Mouse (Mus musculus): ENCODE results near the gene Proser2. TPM values are rescaled to one million over a fixed set of nuclear protein-coding genes. Genes with fewer than 3 reads are reported as not detected.

Proser2 gene
- polyA plus RNA-seq, 1 experiment from 2014 or later = 23.1 TPM

- Histone ChIP-seq H3K4me3 (replicated peaks) (peak overlapping the region; percentile 71), H3K4me1 (peaks cover 2% of the 10 kb centered on the region; the same call in 1 of the 2 replicates), H3K4me2 (replicated peaks) (peak overlapping the region; percentile 88), H3K9ac (no peak overlapping the region), H3K27me3 (peaks cover 8% of the 10 kb centered on the region; the same call in 1 of the 2 replicates), H3K27ac (replicated peaks) (0 out of 2 replicates have a peak overlapping the region, but pooled peaks have one; percentile 2), H3K36me3 (no peaks in the 10 kb centered on the region), H3K9me3 (replicated peaks) (no peaks in the 10 kb centered on the region)
- WGBS = 73% methylated on average over 11 of the region's 11 CpGs
- ATAC-seq (ENCODE audit: insufficient number of reproducible peaks, low FRiP score, low TSS enrichment, low read depth) = no peak
Observed at GRCm38 (mm10) chr2:6128136-6128805, 1.7 kb downstream of the Proser2 start.

- Histone ChIP-seq H3K27me3 (no peaks in the 10 kb centered on the region), H3K27ac (replicated peaks) (no peak overlapping the region), H3K9me3 (replicated peaks) (no peaks in the 10 kb centered on the region), H3K4me2 (replicated peaks) (no peak overlapping the region), H3K4me3 (replicated peaks) (no peak overlapping the region), H3K9ac (no peak overlapping the region), H3K36me3 (no peaks in the 10 kb centered on the region), H3K4me1 (no peaks in the 10 kb centered on the region)
- WGBS = 81% methylated on average over 7 of the region's 7 CpGs
- ATAC-seq (ENCODE audit: insufficient number of reproducible peaks, low FRiP score, low TSS enrichment, low read depth) = no peak
Observed at GRCm38 (mm10) chr2:6123046-6123445, 7.0 kb downstream of the Proser2 start.

GRCm38 (mm10) chr2:6121091-6121490 is 8.9 kb downstream of the Proser2 start:
- WGBS = 79% methylated on average over 2 of the region's 2 CpGs
- no peaks in the 10 kb centered on the region for H3K9me3 ChIP-seq (replicated peaks)
- no peaks in the 10 kb centered on the region for H3K36me3 ChIP-seq
- H3K4me2 ChIP-seq (replicated peaks) = no peak overlapping the region
- ATAC-seq (ENCODE audit: insufficient number of reproducible peaks, low FRiP score, low TSS enrichment, low read depth) = no peak
- no peak overlapping the region for H3K4me3 ChIP-seq (replicated peaks)
- no peak overlapping the region for H3K9ac ChIP-seq
- no peak overlapping the region for H3K27ac ChIP-seq (replicated peaks)
- no peaks in the 10 kb centered on the region for H3K4me1 ChIP-seq
- H3K27me3 ChIP-seq = no peaks in the 10 kb centered on the region

GRCm38 (mm10) chr2:6118246-6118645 is 11.8 kb downstream of the Proser2 start:
- no peak overlapping the region for H3K27ac ChIP-seq (replicated peaks)
- ATAC-seq (ENCODE audit: insufficient number of reproducible peaks, low FRiP score, low TSS enrichment, low read depth) = peak; percentile 54
- 66% methylated on average over 10 of the region's 10 CpGs for WGBS

GRCm38 (mm10) chr2:6113792-6114191 is 16.2 kb downstream of the Proser2 start:
- Histone ChIP-seq H3K27ac (replicated peaks) (no peak overlapping the region), H3K4me1 (no peaks in the 10 kb centered on the region), H3K36me3 (no peaks in the 10 kb centered on the region), H3K9me3 (replicated peaks) (no peaks in the 10 kb centered on the region), H3K4me2 (replicated peaks) (no peak overlapping the region), H3K4me3 (replicated peaks) (no peak overlapping the region), H3K27me3 (no peaks in the 10 kb centered on the region), H3K9ac (no peak overlapping the region)
- 86% methylated on average over 12 of the region's 12 CpGs for WGBS
- ATAC-seq (ENCODE audit: insufficient number of reproducible peaks, low FRiP score, low TSS enrichment, low read depth) = no peak

More at GRCm38 (mm10) chr2:6118246-6118645, 11.8 kb downstream of the Proser2 start:
- H3K36me3 ChIP-seq = no peaks in the 10 kb centered on the region
- H3K4me2 ChIP-seq (replicated peaks) = no peak overlapping the region
- H3K4me3 ChIP-seq (replicated peaks) = no peak overlapping the region
- no peaks in the 10 kb centered on the region for H3K27me3 ChIP-seq
- no peaks in the 10 kb centered on the region for H3K4me1 ChIP-seq
- no peaks in the 10 kb centered on the region for H3K9me3 ChIP-seq (replicated peaks)
- H3K9ac ChIP-seq = no peak overlapping the region

GRCm38 (mm10) chr2:6112619-6113018 is 17.4 kb downstream of the Proser2 start:
- Histone ChIP-seq H3K9me3 (replicated peaks) (no peaks in the 10 kb centered on the region), H3K27me3 (no peaks in the 10 kb centered on the region), H3K4me1 (no peaks in the 10 kb centered on the region), H3K27ac (replicated peaks) (no peak overlapping the region), H3K9ac (no peak overlapping the region), H3K4me3 (replicated peaks) (no peak overlapping the region), H3K36me3 (no peaks in the 10 kb centered on the region), H3K4me2 (replicated peaks) (no peak overlapping the region)
- no peak for ATAC-seq (ENCODE audit: insufficient number of reproducible peaks, low FRiP score, low TSS enrichment, low read depth)
- WGBS = 78% methylated on average over 4 of the region's 4 CpGs

- Histone ChIP-seq H3K36me3 (0 out of 2 replicates have a peak, but pooled peaks cover 6% of the 10 kb centered on the region), H3K27me3 (peaks cover 8% of the 10 kb centered on the region; the same call in 1 of the 2 replicates), H3K9ac (no peak overlapping the region), H3K4me2 (replicated peaks) (no peak overlapping the region), H3K27ac (replicated peaks) (no peak overlapping the region), H3K4me1 (peaks cover 6% of the 10 kb centered on the region), H3K9me3 (replicated peaks) (no peaks in the 10 kb centered on the region), H3K4me3 (replicated peaks) (no peak overlapping the region)
- 96% methylated on average over 2 of the region's 2 CpGs for WGBS
- ATAC-seq (ENCODE audit: insufficient number of reproducible peaks, low FRiP score, low TSS enrichment, low read depth) = no peak
Observed at GRCm38 (mm10) chr2:6105437-6105836, 24.6 kb downstream of the Proser2 start.

GRCm38 (mm10) chr2:6100755-6101154 is 29.3 kb downstream of the Proser2 start:
- WGBS = 39% methylated on average over 20 of the region's 20 CpGs
- no peak for ATAC-seq (ENCODE audit: insufficient number of reproducible peaks, low FRiP score, low TSS enrichment, low read depth)
- H3K9ac ChIP-seq = peak overlapping the region; percentile 42; the same call in 1 of the 2 replicates
- peaks cover 8% of the 10 kb centered on the region; the same call in 1 of the 2 replicates for H3K27me3 ChIP-seq
- no peaks in the 10 kb centered on the region for H3K9me3 ChIP-seq (replicated peaks)
- H3K36me3 ChIP-seq = 0 out of 2 replicates have a peak, but pooled peaks cover 6% of the 10 kb centered on the region
- H3K27ac ChIP-seq (replicated peaks) = no peak overlapping the region
- peaks cover 26% of the 10 kb centered on the region for H3K4me1 ChIP-seq
- peak overlapping the region; percentile 49 for H3K4me3 ChIP-seq (replicated peaks)
- peak overlapping the region; percentile 94 for H3K4me2 ChIP-seq (replicated peaks)

GRCm38 (mm10) chr2:6100027-6100749 is 29.8 kb downstream of the Proser2 start:
- no peak overlapping the region for H3K27ac ChIP-seq (replicated peaks)
- ATAC-seq (ENCODE audit: insufficient number of reproducible peaks, low FRiP score, low TSS enrichment, low read depth) = peak; percentile 75; the same call in 1 of the 2 replicates
- H3K4me2 ChIP-seq (replicated peaks) = peak overlapping the region; percentile 94
- peak overlapping the region; percentile 49 for H3K4me3 ChIP-seq (replicated peaks)
- H3K4me1 ChIP-seq = peaks cover 26% of the 10 kb centered on the region
- H3K9me3 ChIP-seq (replicated peaks) = no peaks in the 10 kb centered on the region
- H3K36me3 ChIP-seq = 0 out of 2 replicates have a peak, but pooled peaks cover 6% of the 10 kb centered on the region
- WGBS = 12% methylated on average over 51 of the region's 51 CpGs
- H3K9ac ChIP-seq = peak overlapping the region; percentile 42
- peaks cover 8% of the 10 kb centered on the region; the same call in 1 of the 2 replicates for H3K27me3 ChIP-seq

- H3K36me3 ChIP-seq = 0 out of 2 replicates have a peak, but pooled peaks cover 6% of the 10 kb centered on the region
- peaks cover 8% of the 10 kb centered on the region; the same call in 1 of the 2 replicates for H3K27me3 ChIP-seq
- H3K27ac ChIP-seq (replicated peaks) = peak overlapping the region; percentile 56; the same call in 1 of the 2 replicates
- WGBS = 54% methylated on average over 9 of the region's 9 CpGs
- H3K4me3 ChIP-seq (replicated peaks) = no peak overlapping the region
- H3K9me3 ChIP-seq (replicated peaks) = no peaks in the 10 kb centered on the region
- no peak overlapping the region for H3K9ac ChIP-seq
- H3K4me1 ChIP-seq = peaks cover 26% of the 10 kb centered on the region
- ATAC-seq (ENCODE audit: insufficient number of reproducible peaks, low FRiP score, low TSS enrichment, low read depth) = no peak
- no peak overlapping the region for H3K4me2 ChIP-seq (replicated peaks)
Observed at GRCm38 (mm10) chr2:6099443-6099842, 30.6 kb downstream of the Proser2 start.

GRCm38 (mm10) chr2:6098924-6099323 is 31.1 kb downstream of the Proser2 start:
- H3K9ac ChIP-seq = no peak overlapping the region
- 0 out of 2 replicates have a peak, but pooled peaks cover 6% of the 10 kb centered on the region for H3K36me3 ChIP-seq
- 20% methylated on average over 6 of the region's 6 CpGs for WGBS
- no peak overlapping the region for H3K4me2 ChIP-seq (replicated peaks)
- ATAC-seq (ENCODE audit: insufficient number of reproducible peaks, low FRiP score, low TSS enrichment, low read depth) = peak; percentile 70
- peaks cover 26% of the 10 kb centered on the region for H3K4me1 ChIP-seq
- H3K27ac ChIP-seq (replicated peaks) = peak overlapping the region; percentile 56; the same call in 1 of the 2 replicates
- no peak overlapping the region for H3K4me3 ChIP-seq (replicated peaks)
- peaks cover 8% of the 10 kb centered on the region; the same call in 1 of the 2 replicates for H3K27me3 ChIP-seq
- no peaks in the 10 kb centered on the region for H3K9me3 ChIP-seq (replicated peaks)

Data from embryonic facial prominence, embryonic 15.5 days (tissue).